In the genomic region with DNA sequence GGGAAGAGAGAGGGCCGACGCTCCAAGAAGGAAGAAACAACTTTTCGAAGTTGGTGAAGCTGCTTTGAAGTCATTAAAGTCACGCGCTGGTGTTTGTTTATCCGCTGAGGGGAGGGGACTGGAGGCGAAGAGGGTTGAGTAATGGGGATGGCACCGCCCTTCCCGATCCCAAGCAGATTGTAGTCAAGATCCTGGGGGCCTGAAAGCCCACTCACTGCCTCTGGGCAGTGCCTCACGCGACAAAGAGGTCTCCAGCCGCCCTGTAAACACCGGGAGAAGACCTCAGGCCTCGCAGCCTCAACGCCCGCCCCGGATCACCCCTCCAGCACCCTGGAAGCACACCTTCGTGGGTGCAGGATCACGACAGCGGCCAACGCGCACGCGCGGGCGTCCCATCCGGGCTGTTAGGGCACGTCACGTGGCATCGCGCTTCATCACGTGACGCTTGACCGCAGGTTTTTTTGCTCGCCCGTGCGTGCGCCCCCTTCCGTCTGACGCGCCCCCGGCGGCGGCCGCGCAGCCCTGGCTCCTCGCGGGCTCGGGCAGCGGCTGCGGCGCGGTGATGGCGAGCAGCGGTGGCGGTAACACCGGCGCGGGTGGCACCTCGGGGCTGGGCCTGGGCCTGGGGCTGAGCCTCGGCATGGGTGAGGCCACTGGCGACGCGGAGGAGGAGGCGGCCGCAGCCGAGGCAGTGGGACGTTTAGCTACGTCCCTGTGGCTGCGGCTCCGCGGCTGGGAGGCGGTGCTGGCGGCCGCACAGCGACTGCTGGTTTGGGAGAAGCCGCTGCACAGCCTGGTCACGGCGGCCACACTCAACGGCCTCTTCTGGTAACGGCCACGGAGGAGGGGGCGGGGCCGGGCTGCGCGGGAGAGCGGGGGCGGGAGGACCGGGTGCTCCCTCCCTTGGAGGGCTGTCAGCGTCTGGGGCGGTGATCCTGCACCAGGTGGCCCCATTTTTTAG, we compare ENCODE assay signal across 7 mouse cellular contexts. TPM values are rescaled to one million over a fixed set of nuclear protein-coding genes. Genes with fewer than 3 reads are reported as not detected.
A peak's percentile ranks its signal among the peaks of the same experiment; 100 is the strongest.
DNase-seq lines count a peak whose midpoint lies in the region; ATAC-seq lines count a peak whose summit lies in the region.

Gene Cnppd1 (minus strand): TSS at position 411 of the 961 bp plus-strand sequence.
Gene Retreg2 (plus strand): TSS at position 478 of the 961 bp plus-strand sequence.

- H3K4me3 ChIP-seq in intestine, embryonic 15.5 days (replicated peaks): peak within 1 kb of the TSS; percentile 98
- peak within 1 kb of the TSS; percentile 86 for H3K4me3 ChIP-seq in midbrain, embryonic 10.5 days

- peak; percentile 97 to 98 for DNase-seq in adrenal gland, adult 18-20 months (ENCODE audit: low spot score in 2 of 2)
- DNase-seq in embryo, embryonic 11 days: peak; percentile 97
- peak; percentile 96 to 97 for DNase-seq in gastrocnemius, postnatal 36 days
- peak; percentile 96 to 97 for DNase-seq in left cerebral cortex, postnatal 25 days (ENCODE audit: low spot score in 2 of 2)
- DNase-seq in midbrain, embryonic 10.5 days (ENCODE audit: low spot score): peak; percentile 97
- DNase-seq in right cerebral cortex, postnatal 4 days: peak; percentile 96

- peaks cover 17% of the 10 kb centered on the region; the same call in 1 of the 2 replicates for H3K4me1 ChIP-seq in intestine, embryonic 15.5 days (replicated peaks)
- H3K4me1 ChIP-seq in midbrain, embryonic 10.5 days: peaks cover 42% of the 10 kb centered on the region

- H3K9ac ChIP-seq in intestine, embryonic 15.5 days: peak within 1 kb of the TSS; percentile 96

- peaks cover 29% of the 10 kb centered on the region for H3K36me3 ChIP-seq in intestine, embryonic 15.5 days
- H3K36me3 ChIP-seq in midbrain, embryonic 10.5 days: peaks cover 59% of the 10 kb centered on the region

- peak within 1 kb of the TSS; percentile 89 for H3K4me2 ChIP-seq in intestine, embryonic 15.5 days (replicated peaks)

- peak; percentile 94 for ATAC-seq in intestine, embryonic 15.5 days

- WGBS in intestine, embryonic 15.5 days: 0% methylated on average over 90 of the region's 91 CpGs
- WGBS in midbrain, embryonic 10.5 days: under 1% methylated on average over 91 of the region's 91 CpGs

- no peaks in the 10 kb centered on the region for H3K9me3 ChIP-seq in intestine, embryonic 15.5 days
- no peaks in the 10 kb centered on the region for H3K9me3 ChIP-seq in midbrain, embryonic 10.5 days (replicated peaks)

- no peaks in the 10 kb centered on the region for H3K27me3 ChIP-seq in intestine, embryonic 15.5 days (replicated peaks)
- H3K27me3 ChIP-seq in midbrain, embryonic 10.5 days (ENCODE audit: low read depth, poor library complexity, severe bottlenecking): no peaks in the 10 kb centered on the region

- intact Hi-C loops in gastrocnemius, postnatal 36 days (cut with DNase I): no loop called here
- intact Hi-C loops in left cerebral cortex, postnatal 25 days (cut with DNase I): loop anchor here (2.0 kb wide), 1 partner anchor 26 kb away; the partner anchor contains the start of gene Zfand2b

- peak within 1 kb of the TSS; percentile 98 for H3K27ac ChIP-seq in intestine, embryonic 15.5 days
- H3K27ac ChIP-seq in midbrain, embryonic 10.5 days (replicated peaks): peak within 1 kb of the TSS; percentile 97

RNA-seq across cellular contexts. Expression of gene Cnppd1, which starts in this region (rescaled TPM):
- total RNA-seq in adrenal gland, adult 18-20 months (2021): 10 to 100 TPM; 32.3 to 33.2 TPM
- total RNA-seq in gastrocnemius, postnatal 36 days (2021): 10 to 100 TPM; 12.4 to 12.7 TPM
- 42.5 and 43.4 TPM in 2 replicates for polyA plus RNA-seq in intestine, embryonic 15.5 days (2015; fragmentation: Nextera tagmentation; extraction: Ambion mirVana)
- total RNA-seq in left cerebral cortex, postnatal 25 days (2021): 10 to 100 TPM; 32.6 to 34.0 TPM
- 51.7 and 60.4 TPM in 2 replicates for polyA plus RNA-seq in midbrain, embryonic 10.5 days (2016; fragmentation: Nextera tagmentation; extraction: Ambion mirVana)

RNA-seq across cellular contexts. Expression of gene Retreg2, which starts in this region (rescaled TPM):
- total RNA-seq in adrenal gland, adult 18-20 months (2021): 10 to 100 TPM; 86.5 to 95.1 TPM
- total RNA-seq in gastrocnemius, postnatal 36 days (2021): 1 to 10 TPM; 6.5 to 8.0 TPM
- polyA plus RNA-seq in intestine, embryonic 15.5 days (2015; fragmentation: Nextera tagmentation; extraction: Ambion mirVana): 49.5 and 51.1 TPM in 2 replicates
- 100 to 1,000 TPM; 190 to 200 TPM for total RNA-seq in left cerebral cortex, postnatal 25 days (2021)
- polyA plus RNA-seq in midbrain, embryonic 10.5 days (2016; fragmentation: Nextera tagmentation; extraction: Ambion mirVana): 44.1 and 55.4 TPM in 2 replicates

Comparison
In these comparisons a context has a peak if more than half of its experiments do, and no peak if none do; other contexts are left out.
1. Peak in every context shown above with its lines: DNase-seq, ATAC-seq, H3K4me3 ChIP-seq and H3K27ac ChIP-seq.
2. RNA of gene Retreg2 (total RNA-seq): 190 to 200 TPM in left cerebral cortex, postnatal 25 days and 86.5 to 95.1 TPM in adrenal gland, adult 18-20 months; 6.5 to 8.0 TPM in gastrocnemius, postnatal 36 days; every median in the first group is over 4 times any median in the second.